Mouse (Mus musculus): Measurements from ENCODE around the gene Zp3. TPM values are rescaled to one million over a fixed set of nuclear protein-coding genes. Genes with fewer than 3 reads are reported as not detected.

Gene Zp3
- polyA plus RNA-seq, 1 experiment from 2014 or later: not detected

- H3K9me3 ChIP-seq: no peaks in the 10 kb centered on the region
- no peaks in the 10 kb centered on the region for H3K36me3 ChIP-seq
- H3K27me3 ChIP-seq (ENCODE audit: insufficient read depth, poor library complexity, severe bottlenecking): no peaks in the 10 kb centered on the region
- 87% methylated on average over 11 of the region's 11 CpGs for WGBS
- H3K27ac ChIP-seq: peak overlapping the region; percentile 23
- no peak overlapping the region for H3K4me3 ChIP-seq
- DNase-seq (ENCODE audit: low spot score): no peak
- H3K4me1 ChIP-seq (replicated peaks): peaks cover 10% of the 10 kb centered on the region
These were observed 29.0 kb upstream of the Zp3 start for GRCm38 (mm10) chr5:135950710-135951412.

GRCm38 (mm10) chr5:135951660-135952059 lies 28.2 kb upstream of the Zp3 start:
- H3K4me1 ChIP-seq (replicated peaks): peaks cover 2% of the 10 kb centered on the region
- H3K9me3 ChIP-seq: no peaks in the 10 kb centered on the region
- H3K4me3 ChIP-seq: no peak overlapping the region
- DNase-seq (ENCODE audit: low spot score): no peak
- 0 out of 2 replicates have a peak overlapping the region, but pooled peaks have one; percentile 5 for H3K27ac ChIP-seq
- WGBS: 89% methylated on average over 2 of the region's 2 CpGs
- H3K36me3 ChIP-seq: no peaks in the 10 kb centered on the region
- H3K27me3 ChIP-seq (ENCODE audit: insufficient read depth, poor library complexity, severe bottlenecking): no peaks in the 10 kb centered on the region

DNA sequence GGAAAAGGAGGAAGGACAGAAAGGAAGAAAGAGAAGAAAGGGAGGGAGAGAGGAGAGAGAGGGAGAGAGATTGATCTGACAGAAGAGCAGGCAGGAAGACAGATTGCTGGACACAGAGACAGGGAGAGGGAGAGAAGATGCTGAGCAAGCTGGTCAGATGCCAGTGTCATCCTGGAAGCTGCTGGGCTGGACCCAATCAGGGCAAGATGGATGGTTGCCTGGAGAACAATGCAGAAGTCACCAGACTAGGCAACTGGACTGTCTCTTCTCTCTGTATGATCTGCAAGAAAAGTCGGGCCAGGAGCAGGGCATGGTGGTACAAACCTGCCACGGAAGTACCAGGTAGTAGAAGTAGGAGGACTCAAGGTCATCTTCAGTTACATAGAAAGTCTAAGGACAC lies 27.1 kb upstream of the Zp3 start:
- no peak overlapping the region for H3K27ac ChIP-seq
- peaks cover 11% of the 10 kb centered on the region for H3K4me1 ChIP-seq (replicated peaks)
- no peak overlapping the region for H3K4me3 ChIP-seq
- no peaks in the 10 kb centered on the region for H3K36me3 ChIP-seq
- H3K9me3 ChIP-seq: no peaks in the 10 kb centered on the region
- no peaks in the 10 kb centered on the region for H3K27me3 ChIP-seq (ENCODE audit: insufficient read depth, poor library complexity, severe bottlenecking)
- DNase-seq (ENCODE audit: low spot score): no peak
- WGBS: 85% methylated on average over 2 of the region's 2 CpGs

DNA sequence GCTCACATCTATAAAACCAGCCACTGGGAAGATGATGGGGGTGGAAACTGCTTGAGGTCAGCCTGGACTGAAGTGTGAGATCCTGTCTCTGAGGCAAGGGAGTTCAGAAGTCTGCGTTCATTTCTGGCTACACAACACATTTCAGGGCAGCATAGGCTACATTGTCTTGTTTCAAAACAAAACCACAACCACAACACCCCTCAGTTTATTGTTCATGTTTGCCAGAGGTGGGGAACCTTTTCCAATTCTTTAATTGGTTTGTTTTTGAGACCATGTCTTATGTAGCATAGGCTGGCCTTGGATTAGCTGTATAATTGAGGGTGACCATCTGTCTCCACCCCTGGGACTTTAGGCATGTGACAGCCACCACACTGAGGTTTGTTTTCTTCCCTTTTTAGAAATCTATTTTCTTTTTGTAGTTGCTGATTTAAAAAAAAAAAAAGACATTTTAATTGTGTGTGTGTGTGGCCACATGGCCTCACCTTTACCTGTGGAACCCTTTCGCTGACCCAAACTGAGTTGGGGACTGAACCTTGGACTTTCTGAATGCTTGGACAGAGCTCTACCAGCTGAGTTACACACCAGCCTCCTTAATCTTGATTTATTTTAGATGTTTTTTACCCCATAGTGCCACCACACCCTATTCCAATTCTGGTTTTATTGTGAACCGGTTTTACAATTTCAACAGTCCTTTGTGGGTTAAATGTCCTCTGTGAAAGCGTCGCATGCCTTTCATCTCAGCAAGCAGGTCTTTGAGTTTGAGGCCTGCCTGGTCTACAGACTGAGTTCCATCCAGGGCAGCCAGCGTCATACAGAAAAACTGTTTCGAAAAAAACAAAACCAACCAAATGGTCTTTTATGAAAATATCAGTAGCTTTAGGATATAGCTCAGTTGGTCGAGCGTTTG lies 23.3 kb upstream of the Zp3 start:
- Histone ChIP-seq H3K27me3 (ENCODE audit: insufficient read depth, poor library complexity, severe bottlenecking) (no peaks in the 10 kb centered on the region), H3K4me1 (replicated peaks) (peaks cover 27% of the 10 kb centered on the region), H3K9me3 (no peaks in the 10 kb centered on the region), H3K27ac (peak overlapping the region; percentile 92), H3K4me3 (0 out of 2 replicates have a peak overlapping the region, but pooled peaks have one; percentile 47), H3K36me3 (no peaks in the 10 kb centered on the region)
- WGBS: 88% methylated on average over 9 of the region's 9 CpGs
- DNase-seq (ENCODE audit: low spot score): no peak

DNA sequence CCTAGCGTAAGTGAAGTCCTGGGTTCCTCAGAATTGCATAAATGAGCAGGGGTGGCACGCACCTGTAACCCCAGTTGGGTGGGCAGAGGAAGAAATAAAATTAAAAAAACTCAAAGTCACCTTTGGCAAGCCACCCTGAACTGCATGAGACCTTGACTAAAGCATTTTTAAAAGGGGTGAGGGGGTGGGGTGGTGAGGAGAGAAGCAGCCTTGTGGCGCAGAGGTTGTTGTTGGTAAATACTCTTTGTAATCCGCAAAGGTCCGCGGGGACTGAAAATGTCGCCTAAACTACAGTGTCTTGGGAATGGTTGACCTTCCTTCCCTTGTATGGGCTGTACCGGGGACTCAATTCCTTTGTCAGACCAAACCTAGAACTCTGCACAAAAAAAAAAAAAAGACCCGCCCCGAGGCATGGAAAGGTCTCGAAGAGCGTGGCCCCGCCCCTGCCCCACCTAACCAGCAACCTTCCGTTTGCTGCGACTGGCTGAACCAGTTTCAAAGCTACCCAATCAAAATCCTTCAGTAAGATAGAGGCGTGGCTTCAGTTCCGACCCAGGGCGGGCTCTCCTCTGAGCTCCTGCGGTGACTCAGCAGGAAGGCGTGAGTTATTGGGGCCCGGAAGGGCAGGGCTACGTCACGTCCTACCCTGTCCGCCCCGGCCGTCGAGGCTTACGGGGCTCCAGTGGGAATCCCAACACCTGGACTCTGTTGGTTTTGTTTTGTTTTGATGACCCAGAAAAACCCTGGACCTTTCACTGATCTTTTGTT lies 22.5 kb upstream of the Zp3 start:
- H3K9me3 ChIP-seq: no peaks in the 10 kb centered on the region
- peaks cover 35% of the 10 kb centered on the region for H3K4me1 ChIP-seq (replicated peaks)
- peak overlapping the region; percentile 92 for H3K27ac ChIP-seq
- peak overlapping the region; percentile 47 for H3K4me3 ChIP-seq
- DNase-seq (ENCODE audit: low spot score): peak; percentile 93
- no peaks in the 10 kb centered on the region for H3K27me3 ChIP-seq (ENCODE audit: insufficient read depth, poor library complexity, severe bottlenecking)
- no peaks in the 10 kb centered on the region for H3K36me3 ChIP-seq
- WGBS: 9% methylated on average over 28 of the region's 28 CpGs

DNA sequence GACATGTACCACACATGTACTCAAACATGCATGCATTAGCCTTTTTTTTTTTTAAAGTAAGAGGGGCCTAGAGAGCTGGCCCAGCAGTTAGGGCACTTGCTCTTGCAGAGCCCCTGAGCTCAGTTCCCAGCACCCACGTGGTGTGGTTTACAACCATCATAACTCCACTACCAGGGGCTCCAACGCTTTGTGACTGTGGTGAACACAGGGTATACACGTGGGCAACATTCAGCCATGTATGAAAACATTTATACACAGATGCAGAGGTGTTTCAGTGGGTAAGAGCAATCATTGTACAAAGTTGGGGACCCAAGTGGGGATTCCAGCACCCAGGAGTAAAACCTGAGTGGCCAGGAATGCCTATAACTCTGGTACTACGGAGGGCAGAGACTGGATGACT lies 21.5 kb upstream of the Zp3 start:
- H3K4me1 ChIP-seq (replicated peaks): peaks cover 44% of the 10 kb centered on the region
- DNase-seq (ENCODE audit: low spot score): no peak
- no peaks in the 10 kb centered on the region for H3K36me3 ChIP-seq
- H3K27ac ChIP-seq: peak overlapping the region; percentile 92
- 90% methylated on average over 4 of the region's 4 CpGs for WGBS
- no peaks in the 10 kb centered on the region for H3K9me3 ChIP-seq
- no peaks in the 10 kb centered on the region for H3K27me3 ChIP-seq (ENCODE audit: insufficient read depth, poor library complexity, severe bottlenecking)
- peak overlapping the region; percentile 47 for H3K4me3 ChIP-seq

GRCm38 (mm10) chr5:135959911-135960310 lies 20.0 kb upstream of the Zp3 start:
- H3K9me3 ChIP-seq: no peaks in the 10 kb centered on the region
- H3K36me3 ChIP-seq: no peaks in the 10 kb centered on the region
- peaks cover 44% of the 10 kb centered on the region for H3K4me1 ChIP-seq (replicated peaks)
- DNase-seq (ENCODE audit: low spot score): no peak
- WGBS: 94% methylated on average over 7 of the region's 7 CpGs
- no peak overlapping the region for H3K27ac ChIP-seq
- H3K27me3 ChIP-seq (ENCODE audit: insufficient read depth, poor library complexity, severe bottlenecking): peaks cover 8% of the 10 kb centered on the region
- no peak overlapping the region for H3K4me3 ChIP-seq

GRCm38 (mm10) chr5:135960909-135961635 lies 18.8 kb upstream of the Zp3 start:
- peak overlapping the region; percentile 97 for H3K27ac ChIP-seq
- DNase-seq (ENCODE audit: low spot score): no peak
- H3K27me3 ChIP-seq (ENCODE audit: insufficient read depth, poor library complexity, severe bottlenecking): peaks cover 20% of the 10 kb centered on the region
- peaks cover 51% of the 10 kb centered on the region for H3K4me1 ChIP-seq (replicated peaks)
- H3K9me3 ChIP-seq: no peaks in the 10 kb centered on the region
- H3K36me3 ChIP-seq: no peaks in the 10 kb centered on the region
- 94% methylated on average over 15 of the region's 15 CpGs for WGBS
- peak overlapping the region; percentile 65; the same call in 1 of the 2 replicates for H3K4me3 ChIP-seq

- DNase-seq (ENCODE audit: low spot score): no peak
- Histone ChIP-seq H3K27me3 (ENCODE audit: insufficient read depth, poor library complexity, severe bottlenecking) (peaks cover 20% of the 10 kb centered on the region), H3K27ac (peak overlapping the region; percentile 97), H3K4me3 (peak overlapping the region; percentile 65), H3K9me3 (no peaks in the 10 kb centered on the region), H3K4me1 (replicated peaks) (peaks cover 46% of the 10 kb centered on the region), H3K36me3 (no peaks in the 10 kb centered on the region)
- 2% methylated on average over 11 of the region's 11 CpGs for WGBS
These were observed 17.8 kb upstream of the Zp3 start for GRCm38 (mm10) chr5:135962125-135962491.

- WGBS: under 1% methylated on average over 64 of the region's 64 CpGs
- Histone ChIP-seq H3K4me1 (replicated peaks) (peaks cover 41% of the 10 kb centered on the region), H3K27me3 (ENCODE audit: insufficient read depth, poor library complexity, severe bottlenecking) (peaks cover 20% of the 10 kb centered on the region), H3K36me3 (no peaks in the 10 kb centered on the region), H3K27ac (peak overlapping the region; percentile 97), H3K9me3 (no peaks in the 10 kb centered on the region), H3K4me3 (peak overlapping the region; percentile 65)
- peak; percentile 99 for DNase-seq (ENCODE audit: low spot score)
These were observed 17.2 kb upstream of the Zp3 start for GRCm38 (mm10) chr5:135962492-135963279.

- WGBS: 8% methylated on average over 6 of the region's 6 CpGs
- no peaks in the 10 kb centered on the region for H3K36me3 ChIP-seq
- DNase-seq (ENCODE audit: low spot score): no peak
These were observed 16.6 kb upstream of the Zp3 start for GRCm38 (mm10) chr5:135963280-135963627.

More at GRCm38 (mm10) chr5:135963280-135963627, 16.6 kb upstream of the Zp3 start:
- Histone ChIP-seq H3K4me3 (peak overlapping the region; percentile 65), H3K27ac (peak overlapping the region; percentile 97), H3K9me3 (no peaks in the 10 kb centered on the region), H3K27me3 (ENCODE audit: insufficient read depth, poor library complexity, severe bottlenecking) (peaks cover 20% of the 10 kb centered on the region), H3K4me1 (replicated peaks) (peaks cover 35% of the 10 kb centered on the region)
